Mouse (Mus musculus) kidney, embryonic 15.5 days (tissue): ENCODE measurements around the gene Nyx. TPM values are rescaled to one million over a fixed set of nuclear protein-coding genes. Genes with fewer than 3 reads are reported as not detected.

ENCODE experiments used
- ATAC-seq: fragments of 200-750 bp; cut with Nextera tagmentation; replicated peaks from 2 replicates; pipeline ENCODE4 v1.8.0; 2017; ENCODE audit warnings: moderate TSS enrichment; ENCODE audit not compliant: low FRiP score
- H3K27ac ChIP-seq: fragments of 300-500 bp; sonication (generic); 2 replicates; pipeline ENCODE4 v1.5.1; 2015; ENCODE audit warnings: mild to moderate bottlenecking, inconsistent platforms
- H3K27me3 ChIP-seq: fragments of 300-500 bp; sonication (generic); 2 replicates; pipeline ENCODE4 v1.6.1; 2015; ENCODE audit warnings: inconsistent platforms
- H3K36me3 ChIP-seq: fragments of 300-500 bp; sonication (generic); 2 replicates; pipeline ENCODE4 v1.6.1; 2015; ENCODE audit warnings: inconsistent platforms
- H3K4me1 ChIP-seq: fragments of 300-500 bp; sonication (generic); 2 replicates; pipeline ENCODE4 v1.6.1; 2015; ENCODE audit warnings: inconsistent platforms
- H3K4me2 ChIP-seq: fragments of 300-500 bp; sonication (generic); 2 replicates; pipeline ENCODE4 v1.6.1; 2015; ENCODE audit warnings: moderate library complexity, mild to moderate bottlenecking, inconsistent platforms
- H3K4me3 ChIP-seq: fragments of 300-500 bp; sonication (generic); replicated peaks from 2 replicates; pipeline ENCODE4 v1.5.1; 2015; ENCODE audit warnings: mild to moderate bottlenecking, inconsistent platforms
- H3K9ac ChIP-seq: fragments of 300-500 bp; sonication (generic); 2 replicates; pipeline ENCODE4 v1.6.1; 2015; ENCODE audit warnings: mild to moderate bottlenecking, inconsistent platforms
- H3K9me3 ChIP-seq: fragments of 300-500 bp; sonication (generic); replicated peaks from 2 replicates; pipeline ENCODE4 v1.6.1; 2016; ENCODE audit warnings: inconsistent platforms
- WGBS: fragments of 180-500 bp; shearing (Covaris S2); methylation state at CpG from one replicate; pipeline ENCODE4 v1.1.7; 2015; ENCODE audit warnings: mixed read lengths; 5-methylcytosine and 5-hydroxymethylcytosine counted together
- polyA plus RNA-seq: library from polyadenylated mRNA; unstranded; fragments of >200 nt; fragmentation: Nextera tagmentation; extraction: Ambion mirVana; gene quantifications from 2 replicates; pipeline ENCODE4 v1.2.1, GENCODE M21; 2015

Nyx gene
- polyA plus RNA-seq, 1 experiment from 2014 or later: 0.05 TPM

GRCm38 (mm10) chrX:13471925-13472324 lies 6.0 kb downstream of the Nyx start:
- no peak for ATAC-seq
- Histone ChIP-seq H3K27ac (no peak overlapping the region), H3K9ac (no peak overlapping the region), H3K4me2 (no peak overlapping the region), H3K9me3 (no peaks in the 10 kb centered on the region), H3K36me3 (no peaks in the 10 kb centered on the region), H3K4me1 (no peaks in the 10 kb centered on the region), H3K27me3 (peaks cover 25% of the 10 kb centered on the region), H3K4me3 (no peak overlapping the region)
- 79% methylated on average over 3 of the region's 3 CpGs for WGBS

- ATAC-seq: no peak
- WGBS: 56% methylated on average over 4 of the region's 4 CpGs
- no peaks in the 10 kb centered on the region for H3K9me3 ChIP-seq
- H3K27me3 ChIP-seq: peaks cover 22% of the 10 kb centered on the region
- no peak overlapping the region for H3K4me2 ChIP-seq
- no peaks in the 10 kb centered on the region for H3K4me1 ChIP-seq
- no peak overlapping the region for H3K4me3 ChIP-seq
- H3K36me3 ChIP-seq: no peaks in the 10 kb centered on the region
- H3K27ac ChIP-seq: no peak overlapping the region
- H3K9ac ChIP-seq: no peak overlapping the region
Observed at GRCm38 (mm10) chrX:13472751-13473225, 6.9 kb downstream of the Nyx start.

GRCm38 (mm10) chrX:13475382-13475781 lies 9.5 kb downstream of the Nyx start:
- Histone ChIP-seq H3K27me3 (peaks cover 25% of the 10 kb centered on the region), H3K36me3 (no peaks in the 10 kb centered on the region), H3K27ac (no peak overlapping the region), H3K9me3 (no peaks in the 10 kb centered on the region), H3K4me1 (no peaks in the 10 kb centered on the region), H3K9ac (no peak overlapping the region), H3K4me3 (no peak overlapping the region), H3K4me2 (no peak overlapping the region)
- ATAC-seq: no peak
- 68% methylated on average over 1 of the region's 1 CpGs for WGBS

GRCm38 (mm10) chrX:13477596-13477995 lies 11.7 kb downstream of the Nyx start:
- 64% methylated on average over 2 of the region's 2 CpGs for WGBS
- Histone ChIP-seq H3K4me3 (no peak overlapping the region), H3K4me2 (no peak overlapping the region), H3K27ac (no peak overlapping the region), H3K4me1 (no peaks in the 10 kb centered on the region), H3K9me3 (no peaks in the 10 kb centered on the region), H3K27me3 (peaks cover 21% of the 10 kb centered on the region), H3K9ac (no peak overlapping the region), H3K36me3 (no peaks in the 10 kb centered on the region)
- no peak for ATAC-seq

- Histone ChIP-seq H3K9ac (no peak overlapping the region), H3K9me3 (no peaks in the 10 kb centered on the region), H3K4me1 (no peaks in the 10 kb centered on the region), H3K4me3 (no peak overlapping the region), H3K27ac (no peak overlapping the region), H3K36me3 (no peaks in the 10 kb centered on the region), H3K27me3 (peaks cover 21% of the 10 kb centered on the region), H3K4me2 (no peak overlapping the region)
- 62% methylated on average over 5 of the region's 5 CpGs for WGBS
- ATAC-seq: no peak
Observed at GRCm38 (mm10) chrX:13478298-13478697, 12.4 kb downstream of the Nyx start.

- no peak overlapping the region for H3K9ac ChIP-seq
- ATAC-seq: no peak
- H3K27ac ChIP-seq: no peak overlapping the region
Observed at GRCm38 (mm10) chrX:13479570-13479969, 13.7 kb downstream of the Nyx start.

GRCm38 (mm10) chrX:13482576-13482975 lies 16.7 kb downstream of the Nyx start:
- no peak overlapping the region for H3K27ac ChIP-seq
- no peak for ATAC-seq
- no peak overlapping the region for H3K9ac ChIP-seq
- 79% methylated on average over 1 of the region's 1 CpGs for WGBS
- H3K4me2 ChIP-seq: no peak overlapping the region
- H3K27me3 ChIP-seq: peaks cover 19% of the 10 kb centered on the region
- no peaks in the 10 kb centered on the region for H3K4me1 ChIP-seq
- no peak overlapping the region for H3K4me3 ChIP-seq
- H3K9me3 ChIP-seq: 0 out of 2 replicates have a peak, but pooled peaks cover 4% of the 10 kb centered on the region
- H3K36me3 ChIP-seq: no peaks in the 10 kb centered on the region

More at GRCm38 (mm10) chrX:13479570-13479969, 13.7 kb downstream of the Nyx start:
- Histone ChIP-seq H3K27me3 (peaks cover 18% of the 10 kb centered on the region), H3K36me3 (no peaks in the 10 kb centered on the region), H3K4me1 (no peaks in the 10 kb centered on the region), H3K9me3 (no peaks in the 10 kb centered on the region), H3K4me3 (no peak overlapping the region), H3K4me2 (no peak overlapping the region)

GRCm38 (mm10) chrX:13484447-13484846 lies 18.5 kb downstream of the Nyx start:
- H3K4me3 ChIP-seq: no peak overlapping the region
- H3K36me3 ChIP-seq: no peaks in the 10 kb centered on the region
- no peak for ATAC-seq
- H3K4me1 ChIP-seq: no peaks in the 10 kb centered on the region
- no peak overlapping the region for H3K9ac ChIP-seq
- H3K9me3 ChIP-seq: 0 out of 2 replicates have a peak, but pooled peaks cover 4% of the 10 kb centered on the region
- H3K27ac ChIP-seq: no peak overlapping the region
- peaks cover 16% of the 10 kb centered on the region for H3K27me3 ChIP-seq
- no peak overlapping the region for H3K4me2 ChIP-seq

- 78% methylated on average over 3 of the region's 3 CpGs for WGBS
- no peak for ATAC-seq
Observed at GRCm38 (mm10) chrX:13489001-13489400, 23.1 kb downstream of the Nyx start.

GRCm38 (mm10) chrX:13489761-13490160 lies 23.9 kb downstream of the Nyx start:
- H3K27ac ChIP-seq: no peak overlapping the region
- peaks cover 21% of the 10 kb centered on the region for H3K27me3 ChIP-seq
- no peaks in the 10 kb centered on the region for H3K36me3 ChIP-seq
- H3K9ac ChIP-seq: no peak overlapping the region
- no peak overlapping the region for H3K4me2 ChIP-seq
- no peak overlapping the region for H3K4me3 ChIP-seq
- 81% methylated on average over 1 of the region's 1 CpGs for WGBS
- H3K9me3 ChIP-seq: 0 out of 2 replicates have a peak, but pooled peaks cover 4% of the 10 kb centered on the region
- no peak for ATAC-seq
- no peaks in the 10 kb centered on the region for H3K4me1 ChIP-seq

More at GRCm38 (mm10) chrX:13489001-13489400, 23.1 kb downstream of the Nyx start:
- Histone ChIP-seq H3K9me3 (0 out of 2 replicates have a peak, but pooled peaks cover 4% of the 10 kb centered on the region), H3K4me3 (no peak overlapping the region), H3K27me3 (peaks cover 20% of the 10 kb centered on the region), H3K4me2 (no peak overlapping the region), H3K36me3 (no peaks in the 10 kb centered on the region), H3K9ac (no peak overlapping the region), H3K27ac (no peak overlapping the region), H3K4me1 (no peaks in the 10 kb centered on the region)

- WGBS: 81% methylated on average over 3 of the region's 3 CpGs
- Histone ChIP-seq H3K9ac (no peak overlapping the region), H3K4me3 (no peak overlapping the region), H3K4me1 (no peaks in the 10 kb centered on the region), H3K36me3 (no peaks in the 10 kb centered on the region), H3K27ac (no peak overlapping the region), H3K27me3 (peaks cover 23% of the 10 kb centered on the region), H3K9me3 (0 out of 2 replicates have a peak, but pooled peaks cover 4% of the 10 kb centered on the region), H3K4me2 (no peak overlapping the region)
- ATAC-seq: no peak
Observed at GRCm38 (mm10) chrX:13490941-13491340, 25.0 kb downstream of the Nyx start.

- no peak overlapping the region for H3K4me3 ChIP-seq
- H3K4me1 ChIP-seq: no peaks in the 10 kb centered on the region
- no peaks in the 10 kb centered on the region for H3K9me3 ChIP-seq
- no peak overlapping the region for H3K9ac ChIP-seq
- no peak overlapping the region for H3K27ac ChIP-seq
- H3K4me2 ChIP-seq: no peak overlapping the region
- no peak for ATAC-seq
- peaks cover 22% of the 10 kb centered on the region for H3K27me3 ChIP-seq
- no peaks in the 10 kb centered on the region for H3K36me3 ChIP-seq
Observed at GRCm38 (mm10) chrX:13492922-13493321, 27.0 kb downstream of the Nyx start.
